Mouse (Mus musculus): ENCODE results near the gene Grm6. TPM values are rescaled to one million over a fixed set of nuclear protein-coding genes. Genes with fewer than 3 reads are reported as not detected.

The Grm6 gene
- not detected in 2 replicates for polyA plus RNA-seq (2014; fragmentation: Nextera tagmentation; extraction: Ambion mirVana)

DNA sequence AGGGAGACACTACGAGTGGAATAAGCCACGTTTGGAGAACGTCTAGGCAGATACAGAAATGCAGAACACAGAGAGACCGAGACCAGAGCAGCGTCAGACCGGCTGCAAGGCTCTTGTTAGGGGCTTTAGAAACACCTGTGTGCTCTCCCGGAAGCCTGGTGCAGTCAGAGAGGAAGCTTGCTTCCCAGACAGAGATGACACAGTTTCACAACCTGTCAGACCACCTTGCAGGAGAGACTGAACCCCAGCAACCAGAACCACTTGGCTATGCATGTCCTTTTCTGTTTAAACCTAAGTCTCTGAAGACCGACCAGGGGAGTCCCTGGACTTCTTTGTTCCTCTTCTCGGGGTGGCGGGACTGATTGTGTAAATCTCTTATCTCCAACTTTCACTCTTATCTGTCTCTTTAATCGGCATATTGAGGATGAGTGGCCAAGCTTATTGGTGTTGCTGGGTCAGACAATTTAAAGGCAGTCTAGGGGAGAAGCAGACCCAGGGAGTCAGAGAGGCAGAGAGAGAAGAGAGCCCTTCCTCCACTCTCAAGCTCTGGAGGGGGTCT lies at the start of gene Grm6:
TSS of gene Grm6 (plus strand) at position 509 of the 559 bp plus-strand sequence.
- Histone ChIP-seq H3K27me3 (ENCODE audit: control insufficient read depth, insufficient read depth, low read length) (peaks cover 45% of the 10 kb centered on the region), H3K27ac (ENCODE audit: low read depth, low read length) (no peak within 1 kb of the TSS), H3K9ac (ENCODE audit: low read depth, low read length) (peak within 1 kb of the TSS; percentile 40; the same call in 1 of the 2 replicates), H3K4me1 (ENCODE audit: control insufficient read depth, insufficient read depth, low read length) (peaks cover 12% of the 10 kb centered on the region), H3K9me3 (ENCODE audit: control insufficient read depth, low read length) (no peaks in the 10 kb centered on the region), H3K4me2 (replicated peaks; ENCODE audit: low read depth, low read length) (peak within 1 kb of the TSS; percentile 87), H3K4me3 (ENCODE audit: low read length) (peak within 1 kb of the TSS; percentile 44), H3K36me3 (ENCODE audit: control insufficient read depth, insufficient read depth, low read length) (no peaks in the 10 kb centered on the region)
- ATAC-seq (ENCODE audit: low FRiP score, low TSS enrichment): no peak
- WGBS: under 1% methylated on average over 11 of the region's 11 CpGs

DNA sequence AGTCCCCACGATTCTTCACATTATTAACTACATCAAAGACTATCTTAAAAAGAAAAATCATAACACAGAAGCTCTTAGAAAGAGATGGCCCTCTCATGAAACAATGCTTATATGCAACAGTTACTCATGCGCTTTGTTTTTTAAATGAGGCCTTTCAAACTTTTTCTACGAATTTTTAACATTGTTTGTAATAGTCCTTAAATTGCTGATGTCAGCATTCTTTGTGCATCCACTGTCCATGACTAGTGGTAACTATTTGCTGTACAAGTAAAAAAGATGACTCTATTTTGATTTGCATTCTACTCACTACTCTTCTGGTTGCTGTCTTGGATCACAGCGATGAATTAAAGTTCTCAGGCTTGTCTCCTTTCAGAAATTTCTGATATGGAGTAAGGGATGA lies 36.3 kb upstream of the Grm6 start:
- no peak overlapping the region for H3K9ac ChIP-seq (ENCODE audit: low read depth, low read length)
- no peak for ATAC-seq (ENCODE audit: low FRiP score, low TSS enrichment)
- no peak overlapping the region for H3K4me3 ChIP-seq (ENCODE audit: low read length)
- H3K4me2 ChIP-seq (replicated peaks; ENCODE audit: low read depth, low read length): no peak overlapping the region
- no peaks in the 10 kb centered on the region for H3K27me3 ChIP-seq (ENCODE audit: control insufficient read depth, insufficient read depth, low read length)
- peaks cover 56% of the 10 kb centered on the region for H3K9me3 ChIP-seq (ENCODE audit: control insufficient read depth, low read length)
- H3K36me3 ChIP-seq (ENCODE audit: control insufficient read depth, insufficient read depth, low read length): peaks cover 84% of the 10 kb centered on the region
- WGBS: 100% methylated on average over 4 of the region's 4 CpGs
- no peaks in the 10 kb centered on the region for H3K4me1 ChIP-seq (ENCODE audit: control insufficient read depth, insufficient read depth, low read length)
- H3K27ac ChIP-seq (ENCODE audit: low read depth, low read length): no peak overlapping the region

DNA sequence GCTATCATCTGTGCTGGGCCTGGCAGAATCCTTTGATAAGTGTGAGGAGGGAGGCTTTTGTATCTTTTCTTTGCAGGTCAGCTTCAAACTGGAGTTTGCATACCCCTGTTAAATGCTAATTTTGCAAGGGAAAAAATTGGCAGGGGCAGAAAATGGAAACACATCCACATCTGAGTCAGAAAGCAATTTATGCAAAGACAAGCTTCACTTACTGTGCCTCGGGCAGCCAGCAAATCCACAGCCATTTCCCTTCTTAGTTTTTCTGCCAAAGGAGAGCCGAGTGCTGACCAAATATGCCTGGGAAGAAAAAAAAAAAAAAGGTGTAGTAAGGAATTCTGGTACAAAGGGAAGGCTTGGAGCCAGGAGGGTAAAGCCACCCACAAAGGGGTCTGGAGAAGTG lies 24.3 kb upstream of the Grm6 start:
- Histone ChIP-seq H3K27ac (ENCODE audit: low read depth, low read length) (no peak overlapping the region), H3K4me3 (ENCODE audit: low read length) (peak overlapping the region; percentile 89), H3K9ac (ENCODE audit: low read depth, low read length) (peak overlapping the region; percentile 85; the same call in 1 of the 2 replicates), H3K36me3 (ENCODE audit: control insufficient read depth, insufficient read depth, low read length) (peaks cover 40% of the 10 kb centered on the region), H3K4me2 (replicated peaks; ENCODE audit: low read depth, low read length) (peak overlapping the region; percentile 48), H3K4me1 (ENCODE audit: control insufficient read depth, insufficient read depth, low read length) (0 out of 2 replicates have a peak, but pooled peaks cover 5% of the 10 kb centered on the region), H3K9me3 (ENCODE audit: control insufficient read depth, low read length) (no peaks in the 10 kb centered on the region), H3K27me3 (ENCODE audit: control insufficient read depth, insufficient read depth, low read length) (no peaks in the 10 kb centered on the region)
- ATAC-seq (ENCODE audit: low FRiP score, low TSS enrichment): no peak
- 60% methylated on average over 2 of the region's 2 CpGs for WGBS

DNA sequence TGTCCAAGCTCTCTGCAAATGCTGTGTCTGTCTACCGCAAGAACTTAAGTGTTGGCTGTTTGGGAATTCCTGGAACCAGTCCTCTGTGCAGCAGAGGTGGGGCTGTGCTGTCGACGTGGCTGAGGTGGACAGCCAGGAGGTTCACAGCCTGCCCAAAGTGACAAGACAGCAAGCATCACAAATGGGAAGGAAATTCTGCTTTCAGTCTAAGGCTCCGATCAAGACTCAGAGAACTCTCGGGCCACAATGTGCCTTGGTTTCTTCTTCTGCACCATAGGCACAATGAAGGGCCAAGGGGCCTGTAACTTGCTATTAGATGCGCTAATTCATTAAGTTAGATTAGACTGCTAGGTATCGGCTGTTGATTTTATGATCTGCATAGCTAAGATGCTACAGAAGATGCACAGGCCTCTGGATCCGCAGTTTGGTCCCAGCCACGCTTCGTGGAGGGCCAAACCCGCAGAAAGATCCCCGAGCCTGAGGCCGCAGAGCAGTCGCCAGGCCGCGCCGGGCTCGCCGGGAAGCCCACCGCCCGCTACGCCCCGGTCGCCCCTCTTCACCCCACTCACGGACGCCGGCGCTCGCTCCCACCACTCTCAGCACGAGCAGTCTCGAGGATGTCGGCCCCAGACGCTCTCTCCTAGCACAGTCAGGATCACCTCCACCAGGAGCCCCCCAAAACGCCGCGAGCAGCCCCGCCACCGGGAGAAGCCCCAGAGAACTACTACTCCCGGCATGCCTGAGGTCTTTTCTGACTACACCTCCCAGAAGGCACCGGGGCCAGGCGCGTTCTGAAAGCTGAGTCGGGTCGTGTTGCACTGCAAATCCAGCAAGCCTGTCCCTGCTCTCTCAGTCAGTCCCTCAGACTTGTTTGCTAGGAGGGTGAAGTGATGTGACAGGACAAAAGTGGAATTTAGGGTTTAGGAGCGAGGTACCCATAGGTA lies 23.2 kb upstream of the Grm6 start, which contains the start of gene Zfp354c:
TSS of gene Zfp354c (minus strand) at position 715 of the 944 bp plus-strand sequence.
- peak; percentile 98 for ATAC-seq (ENCODE audit: low FRiP score, low TSS enrichment)
- H3K27me3 ChIP-seq (ENCODE audit: control insufficient read depth, insufficient read depth, low read length): no peaks in the 10 kb centered on the region
- peaks cover 32% of the 10 kb centered on the region for H3K36me3 ChIP-seq (ENCODE audit: control insufficient read depth, insufficient read depth, low read length)
- peak within 1 kb of the TSS; percentile 89 for H3K4me3 ChIP-seq (ENCODE audit: low read length)
- peak within 1 kb of the TSS; percentile 85 for H3K9ac ChIP-seq (ENCODE audit: low read depth, low read length)
- H3K4me1 ChIP-seq (ENCODE audit: control insufficient read depth, insufficient read depth, low read length): 0 out of 2 replicates have a peak, but pooled peaks cover 5% of the 10 kb centered on the region
- H3K4me2 ChIP-seq (replicated peaks; ENCODE audit: low read depth, low read length): peak within 1 kb of the TSS; percentile 48
- H3K9me3 ChIP-seq (ENCODE audit: control insufficient read depth, low read length): peaks cover under 1% of the 10 kb centered on the region; the same call in 1 of the 2 replicates
- no peak within 1 kb of the TSS for H3K27ac ChIP-seq (ENCODE audit: low read depth, low read length)
- 1% methylated on average over 38 of the region's 45 CpGs for WGBS

DNA sequence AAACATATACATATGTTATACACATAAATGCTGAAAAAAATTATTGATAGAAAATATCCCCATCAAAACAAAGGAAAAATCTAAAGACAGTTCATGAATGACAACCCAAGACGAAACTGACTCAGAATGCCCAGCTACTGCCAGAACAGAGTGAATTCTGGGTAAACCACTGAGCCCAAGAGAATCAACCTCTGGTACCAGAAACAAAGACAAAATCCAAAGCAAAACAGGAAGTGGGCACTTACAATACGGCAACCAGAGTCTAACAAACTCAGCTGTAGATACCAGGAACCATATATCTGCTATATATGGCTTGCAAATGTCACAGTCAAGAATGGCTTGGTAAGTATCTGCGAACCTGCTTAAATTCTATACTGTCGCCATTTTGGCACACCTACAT lies 14.8 kb upstream of the Grm6 start:
- Histone ChIP-seq H3K36me3 (ENCODE audit: control insufficient read depth, insufficient read depth, low read length) (peaks cover 5% of the 10 kb centered on the region; the same call in 1 of the 2 replicates), H3K27ac (ENCODE audit: low read depth, low read length) (no peak overlapping the region), H3K9me3 (ENCODE audit: control insufficient read depth, low read length) (peaks cover 12% of the 10 kb centered on the region; the same call in 1 of the 2 replicates), H3K4me2 (replicated peaks; ENCODE audit: low read depth, low read length) (no peak overlapping the region), H3K4me3 (ENCODE audit: low read length) (no peak overlapping the region), H3K27me3 (ENCODE audit: control insufficient read depth, insufficient read depth, low read length) (no peaks in the 10 kb centered on the region), H3K4me1 (ENCODE audit: control insufficient read depth, insufficient read depth, low read length) (no peaks in the 10 kb centered on the region), H3K9ac (ENCODE audit: low read depth, low read length) (no peak overlapping the region)
- WGBS: 92% methylated on average over 4 of the region's 4 CpGs
- ATAC-seq (ENCODE audit: low FRiP score, low TSS enrichment): no peak

DNA sequence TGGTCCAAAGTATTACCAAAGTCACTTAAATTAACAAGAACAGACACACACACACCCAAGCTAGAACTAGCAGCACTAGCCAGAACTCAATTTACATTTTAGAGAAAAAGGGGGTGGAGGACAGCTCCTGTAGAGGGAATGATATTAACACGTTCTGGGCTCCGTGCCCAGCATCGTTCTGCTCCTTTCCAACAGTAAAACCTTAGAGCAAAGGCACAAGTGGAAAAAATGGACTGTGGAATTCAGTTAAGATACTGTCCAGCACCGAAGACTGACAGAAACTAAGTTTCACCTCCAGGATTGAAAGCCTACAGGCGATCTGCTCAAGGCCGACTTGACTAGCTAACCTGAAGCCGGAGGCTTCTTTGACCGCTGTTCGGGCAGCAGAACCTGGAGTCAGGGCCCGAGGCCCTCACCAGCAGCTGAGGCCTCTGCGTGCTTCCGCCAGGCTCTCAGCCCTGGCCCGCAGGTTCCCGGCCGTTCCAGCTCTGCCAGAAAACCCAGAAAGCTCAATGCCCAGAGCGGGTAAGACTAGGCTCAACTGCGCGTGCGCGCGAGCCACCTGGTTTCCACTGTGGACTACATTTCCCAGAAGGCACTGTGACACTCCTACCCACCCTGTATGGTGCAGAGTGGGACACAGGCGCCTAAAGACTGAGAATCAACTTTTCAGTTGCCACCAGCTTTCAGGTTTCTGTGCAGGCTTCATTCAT lies 9.3 kb upstream of the Grm6 start, which contains the start of gene Zfp879:
TSS of gene Zfp879 (minus strand) at position 530 of the 713 bp plus-strand sequence.
- Histone ChIP-seq H3K4me3 (ENCODE audit: low read length) (peak within 1 kb of the TSS; percentile 33), H3K4me2 (replicated peaks; ENCODE audit: low read depth, low read length) (peak within 1 kb of the TSS; percentile 54), H3K36me3 (ENCODE audit: control insufficient read depth, insufficient read depth, low read length) (no peaks in the 10 kb centered on the region), H3K27me3 (ENCODE audit: control insufficient read depth, insufficient read depth, low read length) (no peaks in the 10 kb centered on the region), H3K9me3 (ENCODE audit: control insufficient read depth, low read length) (no peaks in the 10 kb centered on the region), H3K27ac (ENCODE audit: low read depth, low read length) (peak within 1 kb of the TSS; percentile 51; the same call in 1 of the 2 replicates), H3K4me1 (ENCODE audit: control insufficient read depth, insufficient read depth, low read length) (no peaks in the 10 kb centered on the region), H3K9ac (ENCODE audit: low read depth, low read length) (peak within 1 kb of the TSS; percentile 53)
- WGBS: 18% methylated on average over 22 of the region's 22 CpGs
- ATAC-seq (ENCODE audit: low FRiP score, low TSS enrichment): peak; percentile 97

DNA sequence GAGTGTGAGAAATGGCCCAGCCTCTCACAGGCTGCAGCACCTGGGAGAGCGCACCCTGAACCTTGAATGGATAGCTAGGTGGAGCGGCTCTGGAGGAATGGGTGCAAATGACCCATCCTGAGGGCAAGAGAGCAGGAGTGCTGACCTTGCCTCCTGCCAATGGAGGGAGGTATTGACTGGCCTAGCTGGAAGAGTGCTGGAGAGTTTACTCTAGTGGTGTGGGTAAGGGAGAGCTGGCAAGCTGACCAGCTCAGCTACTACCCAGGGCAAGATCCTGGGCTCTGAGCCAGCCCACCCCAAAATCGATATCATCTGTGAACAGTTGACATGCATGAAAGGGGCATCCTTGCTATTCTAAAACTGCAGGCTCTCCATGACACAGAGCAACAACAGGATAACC lies 4.5 kb upstream of the Grm6 start:
- Histone ChIP-seq H3K27me3 (ENCODE audit: control insufficient read depth, insufficient read depth, low read length) (peaks cover 29% of the 10 kb centered on the region), H3K4me3 (ENCODE audit: low read length) (no peak overlapping the region), H3K27ac (ENCODE audit: low read depth, low read length) (no peak overlapping the region)

DNA sequence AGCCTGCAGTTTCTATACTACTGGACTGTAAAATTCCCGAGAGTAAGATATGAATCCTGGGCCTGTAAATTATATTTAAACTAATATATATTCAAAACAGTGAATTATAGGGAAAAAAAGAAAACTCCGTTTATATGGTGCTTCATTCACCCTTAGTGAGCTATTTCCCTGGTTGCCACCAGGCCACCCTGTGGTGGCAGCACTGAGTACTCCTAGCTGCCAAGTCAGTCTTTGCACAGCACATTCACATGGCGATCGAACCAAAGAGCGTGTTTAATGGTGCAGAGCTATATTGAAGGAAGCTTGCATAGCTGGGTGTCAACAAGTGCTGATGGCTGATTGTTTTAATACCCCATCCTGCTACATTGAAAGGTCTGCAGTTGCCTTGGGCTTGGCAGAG lies 3.4 kb upstream of the Grm6 start:
- H3K9ac ChIP-seq (ENCODE audit: low read depth, low read length): no peak overlapping the region
- H3K4me1 ChIP-seq (ENCODE audit: control insufficient read depth, insufficient read depth, low read length): peaks cover 12% of the 10 kb centered on the region
- WGBS: 74% methylated on average over 5 of the region's 5 CpGs
- no peak overlapping the region for H3K4me3 ChIP-seq (ENCODE audit: low read length)
- H3K27me3 ChIP-seq (ENCODE audit: control insufficient read depth, insufficient read depth, low read length): peaks cover 40% of the 10 kb centered on the region
- H3K4me2 ChIP-seq (replicated peaks; ENCODE audit: low read depth, low read length): no peak overlapping the region
- H3K36me3 ChIP-seq (ENCODE audit: control insufficient read depth, insufficient read depth, low read length): no peaks in the 10 kb centered on the region
- no peak overlapping the region for H3K27ac ChIP-seq (ENCODE audit: low read depth, low read length)
- no peak for ATAC-seq (ENCODE audit: low FRiP score, low TSS enrichment)
- no peaks in the 10 kb centered on the region for H3K9me3 ChIP-seq (ENCODE audit: control insufficient read depth, low read length)

More for the DNA sequence above, 4.5 kb upstream of the Grm6 start:
- H3K9me3 ChIP-seq (ENCODE audit: control insufficient read depth, low read length): no peaks in the 10 kb centered on the region
- H3K9ac ChIP-seq (ENCODE audit: low read depth, low read length): no peak overlapping the region
- peaks cover 5% of the 10 kb centered on the region for H3K4me1 ChIP-seq (ENCODE audit: control insufficient read depth, insufficient read depth, low read length)
- H3K4me2 ChIP-seq (replicated peaks; ENCODE audit: low read depth, low read length): no peak overlapping the region
- 88% methylated on average over 3 of the region's 3 CpGs for WGBS
- H3K36me3 ChIP-seq (ENCODE audit: control insufficient read depth, insufficient read depth, low read length): no peaks in the 10 kb centered on the region
- no peak for ATAC-seq (ENCODE audit: low FRiP score, low TSS enrichment)

Measured in kidney, embryonic 14.5 days (tissue).